Mouse (Mus musculus) left cerebral cortex, adult 11 months (tissue): ENCODE measurements at regions not wholly inside any gene's neighbourhood (a gene's known extent, or its start where the extent isn't known, plus 50 kb on each side); places are given as distances from the start of the nearest gene placed in this dataset.

Source experiments
- DNase-seq: peaks from one replicate; pipeline ENCODE4 v3.0.0; 2022; ENCODE audit warnings: low spot score

GRCm38 (mm10) chr6:16064691-16065090, 344.2 kb downstream of the Mdfic start:
- no peak for DNase-seq

GRCm38 (mm10) chr6:16065121-16065520, 344.7 kb downstream of the Mdfic start:
- DNase-seq: no peak

- DNase-seq: no peak
These were observed 355.8 kb downstream of the Mdfic start for GRCm38 (mm10) chr6:16076266-16076665.

GRCm38 (mm10) chr6:16077195-16077810, 356.8 kb downstream of the Mdfic start:
- DNase-seq: no peak

- no peak for DNase-seq
These were observed 357.5 kb downstream of the Mdfic start for GRCm38 (mm10) chr6:16077917-16078316.

- DNase-seq: no peak
These were observed 366.6 kb downstream of the Mdfic start for GRCm38 (mm10) chr6:16086952-16087537.

- DNase-seq: no peak
These were observed 378.3 kb downstream of the Mdfic start for GRCm38 (mm10) chr6:16098761-16099160.

GRCm38 (mm10) chr6:16141009-16141408, 420.5 kb downstream of the Mdfic start:
- DNase-seq: no peak

- no peak for DNase-seq
These were observed 424.1 kb downstream of the Mdfic start for GRCm38 (mm10) chr6:16144538-16144937.

- no peak for DNase-seq
These were observed 430.1 kb downstream of the Mdfic start for GRCm38 (mm10) chr6:16150535-16150934.

GRCm38 (mm10) chr6:16151478-16151877, 431.0 kb downstream of the Mdfic start:
- DNase-seq: no peak

GRCm38 (mm10) chr6:16152691-16153090, 432.2 kb downstream of the Mdfic start:
- DNase-seq: no peak

- no peak for DNase-seq
These were observed 444.6 kb downstream of the Mdfic start for GRCm38 (mm10) chr6:16165012-16165411.

- no peak for DNase-seq
These were observed 451.4 kb downstream of the Mdfic start for GRCm38 (mm10) chr6:16171871-16172270.

GRCm38 (mm10) chr6:16177313-16177712, 456.9 kb downstream of the Mdfic start:
- DNase-seq: no peak

- peak; percentile 10 for DNase-seq
These were observed 467.6 kb downstream of the Mdfic start for GRCm38 (mm10) chr6:16187983-16188550.

GRCm38 (mm10) chr6:16212975-16213374, 492.5 kb downstream of the Mdfic start:
- no peak for DNase-seq

GRCm38 (mm10) chr6:16213635-16214034, 493.2 kb downstream of the Mdfic start:
- no peak for DNase-seq

- peak; percentile 14 for DNase-seq
These were observed 500.7 kb downstream of the Mdfic start for GRCm38 (mm10) chr6:16221002-16221627.
